Mouse (Mus musculus): ENCODE measurements at regions not wholly inside any gene's neighbourhood (a gene's known extent, or its start where the extent isn't known, plus 50 kb on each side); places are given as distances from the start of the nearest gene placed in this dataset.
A peak's percentile ranks its signal among the peaks of the same experiment; 100 is the strongest.
"Not testable (repeated sequence)": the region's sequence is repeated elsewhere in the genome, so short reads cannot be mapped to it uniquely, and the experiment has no call there.

DNA sequence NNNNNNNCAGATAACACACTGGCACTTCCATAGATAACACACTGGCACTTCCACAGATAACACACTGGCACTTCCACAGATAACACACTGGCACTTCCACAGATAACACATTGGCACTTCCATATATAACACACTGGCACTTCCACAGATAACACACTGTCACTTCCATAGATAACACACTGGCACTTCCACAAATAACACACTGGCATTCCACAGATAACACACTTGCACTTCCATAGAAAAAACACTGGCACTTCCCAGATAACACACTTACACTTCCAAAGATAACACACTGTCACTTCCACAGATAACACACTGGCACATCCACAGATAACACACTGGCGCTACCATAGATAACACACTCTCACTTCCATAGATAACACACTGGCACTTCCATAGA is 105.7 kb upstream of the Afdn start:
- ATAC-seq (ENCODE audit: insufficient number of reproducible peaks, low FRiP score, low TSS enrichment), result not testable (repeated sequence)

DNA sequence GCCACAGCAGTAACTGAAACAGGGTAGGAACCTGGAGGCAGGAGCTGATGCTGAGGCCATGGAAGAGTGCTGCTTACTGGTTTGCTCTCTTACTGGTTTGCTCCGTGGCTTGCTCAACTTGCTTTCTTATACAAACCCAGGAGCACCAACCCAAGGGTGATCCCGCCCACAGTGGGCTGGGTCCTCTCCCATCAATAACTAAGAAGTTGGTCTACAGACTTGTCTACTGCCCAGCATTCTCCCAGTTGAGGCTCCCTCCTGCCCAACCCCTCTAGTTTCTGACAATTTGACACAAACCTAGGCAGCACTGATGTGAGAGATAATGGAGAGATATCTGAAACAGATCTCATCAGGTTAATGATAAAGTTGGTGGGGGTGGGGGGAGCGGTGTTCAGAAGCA is 104.3 kb upstream of the Afdn start:
- ATAC-seq (ENCODE audit: insufficient number of reproducible peaks, low FRiP score, low TSS enrichment), result no peak

DNA sequence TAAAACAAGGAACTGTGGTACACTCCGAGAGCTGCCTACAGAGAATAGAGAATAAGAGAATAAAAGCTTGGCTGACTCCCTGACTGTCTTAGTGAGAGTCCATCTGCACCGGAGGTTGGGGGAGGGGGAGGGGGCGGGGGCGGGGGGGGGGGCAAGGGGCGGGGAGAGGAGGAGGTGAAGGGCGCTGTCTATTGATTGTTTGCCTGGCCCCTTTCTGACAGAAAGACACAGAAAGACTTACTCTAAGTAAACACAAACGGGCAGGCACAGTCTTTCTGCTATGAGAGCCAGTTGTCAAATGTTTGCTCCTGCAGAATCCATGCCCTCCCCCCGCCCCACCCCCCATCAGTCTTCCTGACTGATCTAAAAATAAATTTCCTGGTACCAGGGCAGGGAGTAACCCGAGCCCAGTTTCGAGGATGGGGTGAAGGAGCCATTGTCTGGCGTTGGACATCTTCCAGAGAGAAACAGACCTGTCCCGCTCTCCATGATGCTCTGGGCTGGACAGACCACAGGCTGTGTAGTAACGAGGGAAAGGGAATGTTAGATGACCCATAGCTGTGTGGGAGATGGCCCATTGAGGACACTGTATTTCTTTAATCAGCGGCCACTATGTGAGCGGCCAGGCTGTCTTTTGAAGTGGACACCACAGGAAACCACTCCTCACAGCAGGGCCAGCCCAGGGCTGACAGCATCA is 103.7 kb upstream of the Afdn start:
- ATAC-seq (ENCODE audit: insufficient number of reproducible peaks, low FRiP score, low TSS enrichment), result peak; percentile 64

- ATAC-seq (ENCODE audit: insufficient number of reproducible peaks, low FRiP score, low TSS enrichment), result 0 out of 2 replicates have a peak, but pooled peaks have one; percentile 12
Observed at GRCm38 (mm10) chr17:13657182-13657562, 103.2 kb upstream of the Afdn start.

GRCm38 (mm10) chr17:13657656-13658292 is 102.6 kb upstream of the Afdn start:
- ATAC-seq (ENCODE audit: insufficient number of reproducible peaks, low FRiP score, low TSS enrichment), result peak; percentile 27; the same call in 1 of the 2 replicates

DNA sequence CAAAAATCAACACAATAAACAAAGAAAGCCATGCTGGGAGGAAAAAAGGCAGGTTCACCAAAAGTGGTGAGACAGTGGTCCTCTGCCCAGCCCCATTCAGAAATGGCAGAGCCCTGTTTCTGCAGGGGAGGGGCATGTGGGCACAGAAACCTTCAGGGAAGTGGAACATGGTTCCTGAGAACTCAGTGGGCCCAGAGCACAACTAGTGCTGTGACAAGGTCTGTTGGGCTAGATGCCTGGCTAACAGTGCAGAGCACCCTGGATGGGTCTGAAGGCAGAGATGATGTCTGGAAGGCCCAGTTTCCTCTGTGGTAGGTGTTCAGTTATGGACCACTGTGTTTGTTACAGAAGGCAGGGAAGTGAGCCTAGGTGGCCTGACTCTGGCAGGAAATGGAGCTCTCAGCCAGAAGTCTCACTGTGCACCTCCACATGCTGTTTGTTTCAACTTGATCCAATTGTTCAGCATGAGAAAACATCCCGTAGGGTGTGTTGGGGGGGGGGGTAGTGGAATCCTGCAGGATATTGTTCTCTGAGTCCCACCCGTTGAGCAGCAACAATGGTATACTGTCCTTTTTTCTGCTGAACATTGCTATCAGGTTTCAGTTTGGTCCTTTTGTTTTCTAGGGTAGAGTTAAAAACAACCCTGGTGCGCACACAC is 101.9 kb upstream of the Afdn start:
- ATAC-seq (ENCODE audit: insufficient number of reproducible peaks, low FRiP score, low TSS enrichment), result no peak

GRCm38 (mm10) chr17:13659103-13659502 is 101.2 kb upstream of the Afdn start:
- ATAC-seq (ENCODE audit: insufficient number of reproducible peaks, low FRiP score, low TSS enrichment), result no peak

GRCm38 (mm10) chr17:13659943-13660342 is 100.4 kb upstream of the Afdn start:
- ATAC-seq (ENCODE audit: insufficient number of reproducible peaks, low FRiP score, low TSS enrichment), result no peak

DNA sequence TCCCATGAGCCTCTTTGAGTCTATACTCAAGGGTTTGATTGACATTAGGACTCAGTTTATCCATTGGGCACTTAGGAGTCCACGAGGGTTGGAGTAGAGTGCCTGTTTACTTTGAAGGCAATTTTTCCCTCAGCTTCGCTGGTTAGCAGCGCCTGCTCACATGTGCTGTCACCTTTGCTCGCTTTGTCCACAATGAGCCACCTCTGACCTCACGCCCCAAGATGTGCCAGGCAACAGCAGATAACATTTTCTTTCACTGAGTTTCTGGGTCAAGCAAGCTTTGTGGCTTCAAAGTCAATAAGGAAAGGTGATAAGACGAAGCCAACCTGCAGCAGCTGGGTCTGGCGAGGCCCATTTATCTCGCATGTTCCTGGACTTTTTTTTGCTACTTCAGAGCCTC is 99.3 kb upstream of the Afdn start:
- no peak for ATAC-seq (ENCODE audit: insufficient number of reproducible peaks, low FRiP score, low TSS enrichment)

- no peak for ATAC-seq (ENCODE audit: insufficient number of reproducible peaks, low FRiP score, low TSS enrichment)
Observed at GRCm38 (mm10) chr17:13662152-13662551, 98.2 kb upstream of the Afdn start.
